Mouse (Mus musculus): ENCODE measurements around the gene Ggt5.
A peak's percentile ranks its signal among the peaks of the same experiment; 100 is the strongest.

The Ggt5 gene

DNA sequence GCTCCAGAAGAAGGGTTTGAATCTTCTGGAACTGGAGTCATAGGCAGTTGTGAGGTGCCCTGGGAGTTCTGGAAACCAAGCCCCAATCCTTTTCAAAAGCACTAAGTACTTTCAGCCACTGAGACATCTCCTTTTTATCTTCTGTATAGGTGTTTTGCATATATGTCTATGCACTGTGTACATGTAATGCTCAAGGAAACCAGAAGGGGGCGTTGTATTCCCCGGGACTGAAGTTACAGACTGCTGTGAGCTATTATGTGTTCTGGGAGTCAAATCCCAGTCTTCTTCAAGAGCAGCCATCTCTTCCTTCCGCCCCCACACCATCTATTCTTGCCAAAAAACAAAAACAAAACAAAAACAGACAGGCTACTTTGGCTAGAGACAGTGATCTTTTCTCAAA, 31.7 kb downstream of the Ggt5 start:
- DNase-seq (ENCODE audit: low spot score in 2 of 2): no peak

DNA sequence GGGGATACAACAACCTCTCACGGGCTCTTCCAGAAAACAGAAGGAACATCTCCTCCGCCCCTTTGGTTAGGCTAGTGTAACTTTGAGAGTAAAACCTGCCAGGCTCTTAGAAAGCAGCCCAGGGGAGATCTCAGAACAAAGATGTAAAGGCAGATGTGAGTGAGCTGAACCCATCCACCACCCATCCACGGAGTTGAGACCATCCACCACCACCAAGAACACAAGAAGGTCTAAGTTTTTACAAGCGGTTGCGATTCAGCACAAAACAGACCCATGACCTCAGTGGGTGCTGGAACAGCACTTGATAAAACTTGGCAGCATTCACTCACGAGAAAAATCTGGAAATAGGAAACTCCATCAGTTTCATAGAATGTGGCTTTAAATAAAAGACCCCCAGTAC, 36.8 kb downstream of the Ggt5 start:
- DNase-seq (ENCODE audit: low spot score in 2 of 2): no peak

DNA sequence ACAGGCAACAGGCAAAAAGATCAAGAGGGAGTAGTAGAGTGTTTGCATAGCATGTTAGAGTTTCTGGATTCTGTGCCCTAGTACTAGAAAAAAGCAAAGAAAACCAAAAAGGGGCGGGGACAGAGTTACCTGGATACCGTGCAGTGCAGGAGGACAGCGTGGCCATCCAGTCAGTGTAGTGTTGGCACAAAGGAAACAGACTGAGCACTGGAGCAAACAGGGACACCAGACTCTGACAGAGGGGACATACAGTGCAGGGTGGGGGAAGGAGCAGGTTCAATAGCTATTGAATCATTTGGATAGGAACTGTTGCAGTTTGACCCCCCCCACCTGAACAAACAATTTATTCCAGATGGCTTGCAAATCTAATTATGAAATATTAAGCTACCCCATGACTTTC, 37.9 kb downstream of the Ggt5 start:
- DNase-seq (ENCODE audit: low spot score in 2 of 2): no peak

DNA sequence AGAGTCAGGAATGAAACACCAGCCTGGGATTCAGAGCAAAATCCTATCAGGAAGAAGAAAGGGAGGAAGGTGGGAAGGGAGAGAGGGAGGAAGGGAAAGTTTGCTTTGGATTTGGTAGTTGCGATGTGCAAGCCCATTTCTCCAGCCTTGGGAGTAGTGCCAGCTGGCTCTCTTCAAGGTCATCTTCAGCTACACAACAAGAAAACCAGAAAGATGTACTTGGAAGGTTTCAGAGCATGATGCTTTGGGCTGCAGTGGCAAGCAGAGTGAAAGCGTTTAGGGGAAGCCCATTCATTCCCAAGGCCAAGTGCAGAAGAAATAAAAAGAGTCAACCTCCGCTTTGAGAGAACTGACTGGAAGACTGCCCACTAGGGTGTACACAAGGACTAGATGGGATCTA, 38.4 kb downstream of the Ggt5 start:
- no peak for DNase-seq (ENCODE audit: low spot score in 2 of 2)

DNA sequence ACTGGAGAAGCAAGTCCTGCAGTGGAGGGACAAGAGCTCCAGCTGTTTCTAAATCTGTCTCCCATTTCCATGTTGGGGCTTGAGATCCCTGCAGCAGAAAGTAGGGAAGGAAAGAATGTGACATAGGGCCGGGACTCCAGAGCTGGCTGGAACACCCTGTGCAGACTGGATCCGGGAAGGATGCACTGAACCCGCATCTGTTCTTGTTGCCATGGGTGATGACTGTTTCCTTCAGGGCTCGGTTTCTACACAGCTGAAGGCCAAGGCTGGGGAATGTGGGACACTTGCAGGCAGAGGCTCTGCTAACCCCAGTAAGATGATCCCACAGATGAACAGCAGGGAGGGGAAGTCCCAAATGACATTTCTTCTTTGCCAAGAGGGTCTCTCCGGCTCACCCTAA, 43.5 kb downstream of the Ggt5 start:
- no peak for DNase-seq (ENCODE audit: low spot score in 2 of 2)

DNA sequence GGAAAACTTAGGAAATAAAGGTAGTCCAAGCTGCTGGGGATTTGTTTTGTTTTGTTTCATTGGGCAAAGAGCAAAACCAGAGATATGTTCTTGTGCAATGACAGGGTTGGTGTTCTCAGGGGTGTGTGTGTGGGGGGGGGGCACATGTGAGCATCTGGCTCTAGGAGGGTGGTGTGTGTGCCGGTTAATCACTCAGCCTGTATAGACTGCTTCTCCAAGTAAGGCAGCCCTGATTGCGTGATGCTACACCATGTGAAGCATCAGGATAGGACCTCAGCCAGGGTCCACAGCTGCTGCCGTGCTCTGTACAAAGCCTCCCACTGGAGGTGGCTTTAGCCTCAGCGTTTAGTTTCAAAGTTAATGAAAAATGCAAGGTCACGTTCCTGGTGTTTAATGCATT, 43.9 kb downstream of the Ggt5 start:
- DNase-seq (ENCODE audit: low spot score in 2 of 2): no peak

DNA sequence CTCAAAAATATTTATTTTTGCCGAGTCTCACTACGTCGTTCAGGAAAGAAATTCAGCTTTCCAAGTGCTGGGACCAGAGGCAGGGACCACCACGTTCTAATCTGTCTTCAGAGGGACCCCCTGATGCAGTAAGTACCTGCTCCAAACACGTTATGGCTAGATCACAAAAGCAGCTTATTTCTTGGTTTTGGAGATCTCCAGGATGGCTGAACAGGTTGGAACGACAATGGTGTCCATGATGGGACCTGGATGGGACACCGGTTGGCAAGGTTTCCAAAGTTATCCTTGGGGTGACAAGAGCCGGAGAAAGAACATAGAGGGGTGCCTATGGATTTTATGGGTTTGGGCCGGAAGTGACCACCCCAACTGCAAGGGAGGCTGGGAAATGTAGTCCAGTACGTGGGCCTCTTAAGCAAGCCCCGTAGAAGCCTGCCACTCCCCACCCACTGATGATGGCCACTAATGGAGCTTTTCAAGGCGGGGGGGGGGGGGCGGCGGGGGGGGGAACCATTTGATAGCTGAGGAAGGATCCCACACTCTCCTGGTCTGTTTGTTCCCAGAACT, 44.5 kb downstream of the Ggt5 start:
- no peak for DNase-seq (ENCODE audit: low spot score in 2 of 2)

DNA sequence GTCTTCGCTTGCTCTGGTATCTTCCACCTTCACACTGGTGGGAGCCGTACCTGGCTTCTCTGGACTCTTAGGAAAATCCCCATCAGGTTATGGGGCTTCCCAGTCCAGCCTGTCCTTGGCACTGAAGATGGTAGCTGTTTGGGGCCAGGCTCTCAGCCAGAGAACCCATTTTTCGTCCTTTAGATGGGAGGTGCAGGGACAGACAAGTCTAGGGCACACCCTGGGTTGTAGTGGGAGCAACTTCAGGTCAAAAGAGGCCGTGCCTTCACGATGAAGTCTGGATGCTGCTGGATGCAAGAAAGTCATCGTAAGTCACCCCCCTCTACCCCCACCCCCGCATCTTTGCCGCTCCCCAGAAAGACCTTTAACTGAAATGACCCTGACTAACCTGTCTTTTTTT, 45.5 kb downstream of the Ggt5 start:
- no peak for DNase-seq (ENCODE audit: low spot score in 2 of 2)

DNA sequence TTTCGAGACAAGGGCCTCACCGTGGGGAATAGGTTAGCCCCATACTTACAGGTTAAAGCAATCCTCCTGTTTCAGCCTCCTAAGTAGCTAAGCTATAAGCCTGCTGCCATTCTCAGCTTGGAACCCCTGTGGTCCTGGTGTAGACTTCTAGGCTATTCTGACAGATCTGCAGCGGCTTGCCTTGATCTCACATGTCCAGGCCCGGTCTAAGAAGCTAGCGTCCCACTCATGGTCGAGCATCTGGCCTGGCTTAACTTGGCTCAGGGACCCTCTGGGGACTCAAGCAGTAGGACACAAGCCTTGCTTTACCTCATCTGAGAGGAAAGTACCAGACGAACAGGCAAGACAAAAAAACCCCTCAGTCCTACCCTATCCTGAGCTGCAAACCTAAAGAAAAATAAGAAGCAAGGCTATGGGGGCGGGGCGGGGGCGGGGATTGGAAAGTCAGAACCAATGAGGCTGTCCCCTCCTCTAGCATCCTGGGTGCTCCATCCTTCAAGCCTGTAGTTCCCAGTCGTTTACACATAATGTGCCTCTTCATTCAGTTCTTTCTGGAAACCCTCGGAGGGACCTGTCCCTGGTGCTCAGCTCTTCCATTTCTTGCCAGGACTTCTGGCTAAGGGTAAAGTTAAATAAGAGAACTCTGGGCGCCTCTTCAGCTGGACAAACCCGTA, 46.0 kb downstream of the Ggt5 start:
- no peak for DNase-seq (ENCODE audit: low spot score in 2 of 2)

DNA sequence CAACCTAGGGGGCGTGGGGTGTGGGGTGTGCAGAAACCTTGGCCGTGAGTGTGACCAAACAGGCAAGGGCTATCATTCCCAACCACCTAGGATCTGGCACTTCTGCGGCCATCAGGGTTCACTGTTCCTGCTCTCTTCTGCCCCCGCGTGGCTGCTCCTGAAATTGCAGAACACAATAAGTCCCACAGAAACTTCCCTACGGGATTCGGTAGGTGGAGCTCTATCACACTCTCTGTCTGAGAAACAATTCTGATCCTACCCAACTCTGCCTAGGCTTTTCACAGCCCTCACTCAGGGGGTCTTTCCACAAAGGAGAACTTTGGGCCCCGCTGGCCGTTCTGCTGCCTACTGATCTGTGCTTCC, 46.5 kb downstream of the Ggt5 start:
- DNase-seq (ENCODE audit: low spot score in 2 of 2): peak in 1 of 2 experiments; percentile 88

DNA sequence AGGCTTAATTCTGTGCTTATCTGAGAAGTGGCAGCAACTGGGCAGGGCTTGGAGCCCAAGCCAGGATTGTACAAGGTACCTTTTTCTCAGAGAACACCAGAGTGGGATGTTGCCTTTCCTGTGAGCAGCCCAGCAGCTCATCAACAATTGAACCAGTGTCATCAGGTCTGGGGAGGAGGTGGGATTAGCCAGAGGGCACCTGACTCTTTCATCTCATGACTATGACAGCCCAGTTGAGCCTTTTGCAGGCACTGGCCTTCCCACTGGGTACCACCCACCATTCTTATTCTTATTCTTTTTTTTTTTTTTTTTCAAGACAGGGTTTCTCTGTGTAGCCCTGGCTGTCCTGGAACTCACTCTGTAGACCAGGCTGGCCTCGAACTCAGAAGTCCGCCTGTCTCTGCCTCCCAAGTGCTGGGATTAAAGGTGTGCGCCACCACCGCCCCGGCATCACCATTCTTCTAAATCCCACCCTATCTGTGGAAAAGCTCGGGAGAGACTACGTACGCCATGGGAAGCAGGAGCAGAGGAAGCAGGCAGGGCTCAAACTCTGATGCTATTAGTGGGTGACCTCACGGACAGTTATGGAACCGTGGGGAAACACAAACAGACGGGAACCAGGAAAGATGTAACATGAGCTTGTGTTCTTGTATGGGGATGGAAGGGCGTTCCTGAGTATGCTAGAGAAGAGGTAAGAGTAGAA, 47.1 kb downstream of the Ggt5 start:
- DNase-seq (ENCODE audit: low spot score in 2 of 2): no peak

DNA sequence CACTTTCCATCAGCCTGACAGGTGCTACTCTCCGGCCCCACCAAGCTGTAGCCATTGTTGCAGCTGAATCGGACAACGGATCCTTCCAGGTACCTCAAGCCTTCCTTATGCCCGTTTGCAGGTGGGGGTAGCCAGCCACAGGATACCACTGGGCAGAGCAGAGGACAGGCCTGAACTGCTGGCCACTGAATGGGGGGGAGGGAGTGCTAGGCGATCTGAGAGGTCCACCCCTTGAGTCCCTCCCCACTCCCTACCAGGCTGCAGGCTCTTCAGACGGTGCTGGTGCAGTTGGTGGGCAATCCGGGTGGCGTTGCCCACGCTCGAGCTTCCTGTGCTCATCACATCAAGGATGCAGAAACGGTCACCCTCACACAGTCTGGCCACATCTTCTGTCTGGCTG, 48.6 kb downstream of the Ggt5 start:
- no peak for DNase-seq (ENCODE audit: low spot score in 2 of 2)

DNA sequence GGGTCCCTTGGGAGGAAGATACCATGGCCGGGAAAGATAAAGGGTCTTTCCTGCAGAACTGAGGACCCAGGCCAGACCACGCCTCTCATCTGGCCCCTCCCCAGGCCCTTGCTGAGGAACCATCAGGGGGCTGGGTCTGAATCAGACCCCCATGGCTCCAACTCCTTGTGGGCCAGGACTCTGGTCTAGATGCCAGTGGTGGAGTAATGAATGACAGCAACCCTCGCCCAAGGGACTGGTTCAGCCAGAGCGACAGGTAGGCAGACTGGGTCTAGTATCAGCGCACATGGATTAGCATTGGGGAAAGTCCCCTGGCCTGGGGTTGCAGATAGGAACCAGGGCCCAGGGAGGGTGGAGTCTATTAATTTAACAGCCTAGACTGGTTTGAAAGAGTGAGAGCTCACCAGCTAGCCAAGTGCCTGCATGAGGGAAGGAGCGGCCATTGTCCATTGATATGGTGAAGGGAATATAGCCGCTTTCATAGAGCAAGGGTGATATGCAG, 52.6 kb downstream of the Ggt5 start:
- DNase-seq (ENCODE audit: low spot score in 2 of 2): no peak

DNA sequence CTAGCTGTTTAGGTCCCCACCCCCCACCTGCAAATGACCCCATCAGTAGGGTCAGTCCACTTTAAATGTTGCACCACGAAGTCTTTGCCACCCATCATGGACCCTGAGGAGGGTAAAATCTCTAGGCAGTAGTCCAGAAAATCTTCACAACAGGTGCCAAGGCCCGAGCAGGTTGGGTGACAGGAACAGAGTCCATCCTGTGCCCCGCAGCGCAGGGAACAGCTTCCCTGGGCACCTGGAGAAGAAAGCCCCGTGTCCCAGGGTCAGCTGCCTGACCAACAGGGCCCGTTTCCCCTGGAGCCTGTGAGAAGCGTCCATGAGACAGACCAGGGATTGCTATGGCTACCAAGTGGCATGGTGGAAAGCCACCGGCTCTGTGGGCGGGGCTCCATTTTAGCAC, 53.3 kb downstream of the Ggt5 start:
- DNase-seq (ENCODE audit: low spot score in 2 of 2): no peak

DNA sequence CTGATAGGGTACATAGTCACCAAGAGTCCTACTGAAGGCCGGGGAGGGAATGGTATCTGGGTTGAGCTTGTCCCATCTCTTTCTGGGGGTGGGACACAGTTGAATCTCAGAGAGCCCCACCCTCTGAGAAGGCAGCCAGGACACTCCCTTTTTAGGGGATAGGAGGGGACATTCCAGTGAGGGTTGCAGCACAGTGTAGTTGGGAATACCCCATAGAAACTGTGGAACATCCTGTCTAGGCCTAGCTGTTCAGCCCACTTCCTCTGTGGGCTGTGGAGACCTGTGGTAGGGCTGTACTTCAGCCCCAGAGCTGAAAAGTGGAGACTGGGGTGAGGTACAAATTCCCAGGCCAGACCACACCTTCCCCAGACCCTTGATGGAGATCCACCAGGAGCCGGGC, 53.8 kb downstream of the Ggt5 start:
- DNase-seq (ENCODE audit: low spot score in 2 of 2): no peak

DNA sequence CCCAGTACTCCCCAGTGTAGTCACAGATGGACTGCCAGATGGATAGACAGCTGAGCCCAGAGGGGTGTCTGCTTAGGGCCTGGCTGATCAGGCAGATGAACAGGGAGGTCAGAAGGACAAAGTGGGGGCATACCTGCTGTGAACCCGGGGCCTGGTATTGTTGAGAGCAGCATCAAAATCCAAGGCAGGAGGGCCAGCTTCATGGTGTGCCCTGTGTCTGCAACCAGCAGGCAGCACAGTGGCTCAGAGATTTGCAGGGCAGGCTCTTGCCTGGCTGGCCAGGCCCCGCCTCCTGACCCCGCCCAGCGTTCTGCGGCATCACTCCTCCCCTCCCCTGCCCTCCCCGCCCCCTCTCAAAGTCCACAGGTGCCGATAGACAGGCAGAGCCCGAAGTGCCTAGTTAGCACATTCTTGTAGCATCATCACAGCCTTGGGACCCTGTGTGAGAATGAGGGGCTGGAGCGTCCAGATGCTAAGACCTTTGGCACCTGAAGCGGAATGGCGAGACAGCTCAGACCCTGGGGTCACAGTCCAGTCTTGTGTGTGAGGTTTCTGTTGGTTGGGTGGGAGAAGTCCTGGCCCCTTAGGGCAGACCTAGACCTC, 54.7 kb downstream of the Ggt5 start, which contains the start of gene Susd2:
Susd2 (minus strand) TSS at position 268 of the 603 bp plus-strand sequence.
- no peak for DNase-seq (ENCODE audit: low spot score in 2 of 2)

DNA sequence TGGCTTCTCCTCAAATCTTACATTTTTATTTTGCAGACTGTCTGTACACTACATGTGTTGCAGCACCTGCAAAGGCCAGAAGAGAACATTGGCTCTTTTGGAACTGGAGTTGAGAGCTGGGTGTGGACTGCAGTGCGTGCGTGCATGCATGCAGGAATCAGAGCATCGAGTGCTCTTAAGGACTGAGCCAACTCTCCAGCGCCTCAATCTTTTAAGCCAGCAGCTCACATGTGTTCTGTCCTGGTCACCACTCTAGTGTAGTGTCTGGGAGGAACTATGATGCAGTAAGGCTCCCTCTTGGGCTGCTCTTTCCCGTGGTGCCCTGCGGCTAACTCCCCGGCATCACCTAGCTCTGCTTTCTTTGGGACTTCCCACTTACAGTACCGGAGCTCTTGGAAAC, 56.5 kb downstream of the Ggt5 start:
- DNase-seq (ENCODE audit: low spot score in 2 of 2): no peak

DNA sequence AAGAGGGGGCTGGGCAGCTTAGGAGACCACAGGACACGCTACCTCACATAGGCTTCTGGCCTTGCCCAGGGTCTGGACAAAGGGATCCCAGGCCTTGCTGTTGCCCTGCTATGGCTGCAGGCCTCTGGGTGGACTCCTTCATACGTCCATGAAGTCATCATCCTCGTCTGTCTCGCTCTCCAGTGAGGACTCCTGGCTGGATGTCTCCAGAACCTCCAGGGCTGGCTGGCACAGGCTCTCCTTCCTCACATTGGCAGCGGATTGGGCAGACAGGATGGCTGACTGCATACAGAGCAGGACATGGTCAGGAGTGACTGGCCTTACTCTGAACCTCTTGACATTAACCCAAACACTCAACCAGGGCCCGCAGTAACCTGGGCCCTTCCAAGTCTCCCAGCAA, 57.3 kb downstream of the Ggt5 start:
- no peak for DNase-seq (ENCODE audit: low spot score in 2 of 2)

DNA sequence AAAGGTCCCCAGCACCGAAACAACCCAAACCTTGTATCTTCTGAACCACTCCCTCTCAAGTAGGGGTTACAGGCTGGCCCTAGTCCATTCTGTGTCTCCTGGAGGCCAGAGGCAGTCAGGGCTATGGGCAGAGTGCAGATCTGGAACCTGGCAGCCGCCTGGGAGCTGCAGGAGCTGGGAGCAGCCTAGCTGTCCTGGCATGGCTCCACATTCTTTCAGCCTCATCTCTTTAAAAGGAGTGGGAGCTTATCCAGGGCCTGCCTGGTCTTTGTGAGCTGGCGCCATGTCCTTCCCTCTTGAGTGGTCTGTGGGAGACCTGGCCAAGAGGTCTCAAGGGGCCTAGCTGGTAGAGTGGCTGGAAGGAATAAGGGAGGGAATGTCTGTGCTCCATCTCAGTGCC, 58.2 kb downstream of the Ggt5 start:
- no peak for DNase-seq (ENCODE audit: low spot score in 2 of 2)

DNA sequence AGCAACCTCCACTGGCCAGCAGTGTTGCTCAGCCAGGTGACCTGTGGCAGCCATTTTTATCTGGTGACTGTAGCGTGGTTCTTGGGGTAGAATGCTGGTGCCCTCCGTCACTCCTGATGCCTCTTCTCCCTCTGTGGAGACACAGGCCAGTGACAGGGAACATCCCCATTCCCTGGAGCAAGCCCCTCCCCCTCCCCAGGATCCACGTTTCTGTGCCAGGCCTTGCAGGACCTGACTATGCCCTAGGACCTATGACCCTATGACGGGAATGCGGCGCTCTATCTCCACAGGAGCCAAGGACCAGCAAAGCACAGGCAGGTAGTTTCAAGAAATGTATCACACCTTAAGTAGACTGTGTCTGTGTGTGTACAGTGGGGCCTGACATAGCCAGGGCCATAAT, 59.0 kb downstream of the Ggt5 start:
- no peak for DNase-seq (ENCODE audit: low spot score in 2 of 2)

DNA sequence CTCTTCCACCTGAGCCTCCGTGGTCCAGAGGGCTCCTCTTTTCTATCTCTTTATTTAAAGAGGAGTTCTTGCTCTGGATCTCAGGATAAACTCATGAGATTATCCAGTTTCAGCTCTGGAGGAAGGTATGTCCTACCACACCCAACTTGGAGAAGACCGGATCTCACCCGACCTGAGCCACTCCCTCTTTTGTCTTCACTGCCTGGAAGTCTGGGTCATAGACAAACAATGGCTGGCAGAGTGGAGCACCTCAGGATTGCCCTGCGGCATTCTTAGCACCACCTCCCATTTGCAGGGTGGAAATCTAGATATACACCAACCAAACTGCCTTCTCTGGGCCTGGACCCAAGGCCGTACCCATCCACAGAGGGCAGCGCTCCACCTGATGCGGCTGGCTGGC, 59.9 kb downstream of the Ggt5 start:
- DNase-seq (ENCODE audit: low spot score in 2 of 2): no peak

DNA sequence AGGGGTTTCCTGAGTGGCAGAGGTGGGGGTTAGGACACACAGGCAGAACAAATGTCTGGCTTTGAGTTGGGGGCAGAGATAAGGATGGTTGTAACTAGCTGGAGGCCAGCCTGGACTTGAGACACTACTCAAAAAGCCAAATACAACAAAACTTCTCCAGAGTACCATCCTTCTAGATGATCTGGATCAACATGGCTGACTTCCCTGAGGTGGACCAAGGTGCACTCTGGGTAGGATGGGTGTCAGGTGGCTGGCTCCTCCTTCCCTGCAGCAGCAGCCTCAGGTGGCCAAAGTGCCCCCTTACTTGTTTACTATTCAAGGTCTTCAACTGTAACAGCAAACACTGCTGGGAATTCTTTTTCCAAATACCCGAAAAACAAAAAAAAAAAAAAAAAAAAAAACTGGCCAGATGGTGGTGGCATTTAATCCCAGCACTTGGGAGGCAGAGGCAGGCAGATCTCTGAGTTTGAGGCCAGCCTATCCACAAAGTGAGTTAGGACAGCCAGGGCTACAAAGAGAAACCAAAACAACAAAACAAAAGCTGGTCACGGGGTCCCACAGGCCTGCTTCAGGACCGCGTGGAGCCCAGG, 60.4 kb downstream of the Ggt5 start:
- DNase-seq (ENCODE audit: low spot score in 2 of 2): no peak

Measured in left cerebral cortex, adult 9 months (tissue).